23 mouse cellular contexts compared by ENCODE assay signal in the genomic region with DNA sequence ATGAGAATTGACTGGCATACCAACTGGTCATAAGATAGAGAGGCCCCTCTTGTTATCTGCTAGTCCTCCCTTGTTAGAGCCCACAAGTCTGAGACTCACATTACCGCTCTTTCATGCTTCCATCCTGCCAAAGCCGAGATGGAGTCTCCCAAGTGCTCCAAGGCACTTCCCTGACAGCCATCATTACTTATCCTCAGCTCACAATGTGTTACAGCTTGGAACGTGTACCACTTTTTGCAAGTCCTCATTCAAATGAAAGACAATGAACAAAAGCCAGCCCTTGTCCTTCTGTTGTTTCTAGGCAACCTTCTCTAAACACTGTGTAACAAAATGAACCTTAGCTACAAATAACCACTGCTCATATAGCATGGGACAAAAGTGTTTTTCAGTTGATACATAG.
DNase-seq lines count a peak whose midpoint lies in the region; ATAC-seq and TF ChIP-seq lines count a peak whose summit lies in the region.
"Had no signal": no experiment of that assay in that cellular context is flagged by ENCODE, and none has a peak within 500 bp of the region (broad histone marks: within the 10 kb centered on the region; RNA-seq: fewer than 3 reads in every experiment).

No protein-coding gene starts in this region.

- WGBS in forebrain, postnatal 0 days, result 52% methylated on average over 3 of the region's 3 CpGs
- WGBS in forebrain, embryonic 15.5 days, result 61% methylated on average over 3 of the region's 3 CpGs
- WGBS in hindbrain, postnatal 0 days, result 35% methylated on average over 3 of the region's 3 CpGs
- 41% methylated on average over 3 of the region's 3 CpGs for WGBS in hindbrain, embryonic 12.5 days

- H3K27me3 ChIP-seq in forebrain, postnatal 0 days (ENCODE audit: insufficient read depth, low read length), result no peaks in the 10 kb centered on the region
- H3K27me3 ChIP-seq in forebrain, embryonic 15.5 days, result no peaks in the 10 kb centered on the region
- H3K27me3 ChIP-seq in hindbrain, postnatal 0 days (ENCODE audit: insufficient read depth, low read length), result no peaks in the 10 kb centered on the region
- H3K27me3 ChIP-seq in hindbrain, embryonic 12.5 days, result no peaks in the 10 kb centered on the region
- H3K27me3 ChIP-seq: CH12.LX; embryonic facial prominence, embryonic 12.5 days; forebrain, embryonic 13.5 days had no signal

- H3K4me2 ChIP-seq in forebrain, postnatal 0 days (ENCODE audit: low read depth), result no peak overlapping the region
- H3K4me2 ChIP-seq in forebrain, embryonic 15.5 days (replicated peaks), result no peak overlapping the region
- no peak overlapping the region for H3K4me2 ChIP-seq in hindbrain, postnatal 0 days (ENCODE audit: low read depth, low read length)
- no peak overlapping the region for H3K4me2 ChIP-seq in hindbrain, embryonic 12.5 days (replicated peaks)
- H3K4me2 ChIP-seq: embryonic facial prominence, embryonic 12.5 days; forebrain, embryonic 13.5 days had no signal

- H3K27ac ChIP-seq in forebrain, postnatal 0 days (ENCODE audit: low read depth, low read length), result no peak overlapping the region
- no peak overlapping the region for H3K27ac ChIP-seq in forebrain, embryonic 15.5 days (replicated peaks)
- H3K27ac ChIP-seq in hindbrain, postnatal 0 days, result no peak overlapping the region
- H3K27ac ChIP-seq in hindbrain, embryonic 12.5 days, result no peak overlapping the region
- H3K27ac ChIP-seq: embryonic facial prominence, embryonic 10.5 days; embryonic facial prominence, embryonic 12.5 days; forebrain, embryonic 13.5 days had no signal

- no peaks in the 10 kb centered on the region for H3K9me3 ChIP-seq in forebrain, postnatal 0 days (ENCODE audit: low read length)
- no peaks in the 10 kb centered on the region for H3K9me3 ChIP-seq in forebrain, embryonic 15.5 days
- H3K9me3 ChIP-seq in hindbrain, postnatal 0 days (ENCODE audit: low read length), result no peaks in the 10 kb centered on the region
- H3K9me3 ChIP-seq in hindbrain, embryonic 12.5 days (replicated peaks), result no peaks in the 10 kb centered on the region
- H3K9me3 ChIP-seq: embryonic facial prominence, embryonic 10.5 days; embryonic facial prominence, embryonic 12.5 days; forebrain, embryonic 13.5 days had no signal

- H3K9ac ChIP-seq in forebrain, postnatal 0 days, result no peak overlapping the region
- no peak overlapping the region for H3K9ac ChIP-seq in forebrain, embryonic 15.5 days (replicated peaks)
- H3K9ac ChIP-seq in hindbrain, postnatal 0 days (replicated peaks; ENCODE audit: low read length), result no peak overlapping the region
- H3K9ac ChIP-seq in hindbrain, embryonic 12.5 days, result no peak overlapping the region
- H3K9ac ChIP-seq: embryonic facial prominence, embryonic 12.5 days; forebrain, embryonic 13.5 days had no signal

- DNase-seq in forebrain, postnatal 0 days, result no peak
- DNase-seq in hindbrain, postnatal 0 days (ENCODE audit: low spot score), result no peak
- DNase-seq in retina, postnatal 1 day, result peak; percentile 54
- no peak for DNase-seq in retina, embryonic 14.5 days (ENCODE audit: low spot score)
- DNase-seq in gastrocnemius, postnatal 25 days, result no peak
- DNase-seq: adrenal gland, adult 2 months; adrenal gland, postnatal 10 days; adrenal gland, postnatal 25 days; B cell, adult 2 months; cerebellum, adult 11-12 months; cerebellum, adult 2 months; cerebellum, adult 9-10 months; cerebellum, postnatal 10 days; cerebellum, postnatal 25 days had no signal

- no peak overlapping the region for H3K4me3 ChIP-seq in forebrain, postnatal 0 days (ENCODE audit: low read depth, low read length)
- H3K4me3 ChIP-seq in forebrain, embryonic 15.5 days, result no peak overlapping the region
- H3K4me3 ChIP-seq in hindbrain, postnatal 0 days (ENCODE audit: low read length), result no peak overlapping the region
- no peak overlapping the region for H3K4me3 ChIP-seq in hindbrain, embryonic 12.5 days
- H3K4me3 ChIP-seq: embryonic facial prominence, embryonic 10.5 days; embryonic facial prominence, embryonic 12.5 days; forebrain, embryonic 13.5 days had no signal

- TF ChIP-seq CTCF in forebrain, postnatal 0 days (IDR thresholded peaks at IDR 0.05; ENCODE audit: low read depth), result no peak
- TF ChIP-seq CTCF in hindbrain, postnatal 0 days (IDR thresholded peaks at IDR 0.05; ENCODE audit: low read depth), result no peak

- H3K36me3 ChIP-seq in forebrain, postnatal 0 days (ENCODE audit: insufficient read depth), result no peaks in the 10 kb centered on the region
- H3K36me3 ChIP-seq in forebrain, embryonic 15.5 days, result no peaks in the 10 kb centered on the region
- H3K36me3 ChIP-seq in hindbrain, postnatal 0 days (ENCODE audit: insufficient read depth, low read length), result no peaks in the 10 kb centered on the region
- H3K36me3 ChIP-seq in hindbrain, embryonic 12.5 days, result no peaks in the 10 kb centered on the region
- H3K36me3 ChIP-seq: embryonic facial prominence, embryonic 10.5 days; embryonic facial prominence, embryonic 12.5 days; G1E had no signal

- peak; percentile 53 for ATAC-seq in forebrain, postnatal 0 days
- ATAC-seq in forebrain, embryonic 15.5 days (replicated peaks), result no peak
- ATAC-seq in hindbrain, postnatal 0 days, result 0 out of 2 replicates have a peak, but pooled peaks have one; percentile 18
- ATAC-seq in hindbrain, embryonic 12.5 days (ENCODE audit: low FRiP score), result no peak
- ATAC-seq: CD4-positive, CD25-positive, alpha-beta regulatory T cell, adult 4 months; forebrain, embryonic 13.5 days; forebrain, embryonic 16.5 days had no signal

- H3K4me1 ChIP-seq in forebrain, postnatal 0 days (ENCODE audit: insufficient read depth), result no peaks in the 10 kb centered on the region
- no peaks in the 10 kb centered on the region for H3K4me1 ChIP-seq in forebrain, embryonic 15.5 days
- H3K4me1 ChIP-seq in hindbrain, postnatal 0 days (ENCODE audit: insufficient read depth, low read length), result no peaks in the 10 kb centered on the region
- H3K4me1 ChIP-seq in hindbrain, embryonic 12.5 days, result no peaks in the 10 kb centered on the region
- H3K4me1 ChIP-seq: embryonic facial prominence, embryonic 10.5 days; embryonic facial prominence, embryonic 12.5 days; forebrain, embryonic 13.5 days had no signal

Comparison
In these comparisons a context has a peak if more than half of its experiments do, and no peak if none do; other contexts are left out.
1. ATAC-seq: peak in forebrain, postnatal 0 days (single experiment) and hindbrain, postnatal 0 days (single experiment); none in forebrain, embryonic 15.5 days (single experiment) and hindbrain, embryonic 12.5 days (single experiment).